Mouse (Mus musculus): ENCODE measurements around the gene Bsdc1.
"Not testable (repeated sequence)": the region's sequence is repeated elsewhere in the genome, so short reads cannot be mapped to it uniquely, and the experiment has no call there.

Gene Bsdc1

DNA sequence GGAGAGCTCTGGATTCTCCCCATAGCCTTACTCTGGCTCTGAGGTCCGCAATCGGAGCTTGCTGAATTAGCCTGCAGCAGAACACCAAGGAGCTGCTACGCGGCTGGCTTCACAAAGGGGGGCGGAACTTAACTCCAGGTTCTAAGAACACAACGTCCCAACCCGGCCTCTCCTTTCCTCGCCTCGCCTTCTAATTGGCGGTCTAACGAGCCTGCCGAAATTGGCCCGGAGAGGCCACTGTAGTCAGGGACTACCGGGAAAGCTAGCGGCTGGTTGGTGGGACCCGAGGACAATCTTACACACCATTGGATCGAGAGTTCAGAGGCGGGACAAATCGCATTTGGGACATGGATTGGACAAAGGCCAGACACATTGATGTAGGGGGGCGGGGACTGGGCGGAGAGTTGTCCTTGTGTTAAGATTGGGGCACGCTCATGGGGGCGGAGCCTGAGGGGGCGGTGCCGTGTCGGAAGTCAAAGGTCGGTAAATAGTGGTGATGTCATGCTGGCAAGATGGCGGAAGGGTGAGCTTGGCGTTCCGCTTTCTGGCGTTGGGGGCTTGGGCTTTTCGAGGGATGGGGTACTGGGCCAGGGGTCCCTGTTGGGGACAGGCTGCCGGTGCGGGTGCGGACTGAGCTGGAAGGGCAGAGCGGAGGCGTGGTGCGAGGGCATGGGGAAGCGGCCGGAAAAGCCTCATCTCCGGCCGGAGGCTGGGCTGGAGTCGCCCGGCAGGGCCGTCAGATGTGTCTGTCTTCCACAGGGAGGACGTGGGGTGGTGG, at the start of gene Bsdc1:
Gene Bsdc1 (plus strand): TSS at position 399 of the 778 bp plus-strand sequence.
- peak; percentile 100 for DNase-seq (ENCODE audit: low read depth, low spot score)

DNA sequence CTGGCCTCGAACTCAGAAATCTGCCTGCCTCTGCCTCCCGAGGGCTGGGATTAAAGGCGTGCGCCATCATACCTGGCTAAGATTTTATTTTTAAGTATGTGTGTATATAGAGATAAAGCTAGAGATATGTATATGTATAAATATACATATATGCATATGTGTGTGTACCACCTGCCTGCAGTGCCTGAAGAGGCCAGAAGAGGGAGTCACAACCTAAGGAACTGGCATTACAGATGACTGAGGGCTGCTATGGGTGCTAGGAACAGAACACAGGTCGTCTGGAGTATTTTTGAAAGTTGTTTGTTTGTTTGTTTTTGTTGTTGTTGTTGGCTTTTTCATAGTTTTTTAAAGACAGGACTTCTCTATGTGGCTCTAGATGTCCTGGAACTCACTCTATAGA, 45.5 kb upstream of the Bsdc1 start:
- no peak for DNase-seq (ENCODE audit: low read depth, low spot score)

DNA sequence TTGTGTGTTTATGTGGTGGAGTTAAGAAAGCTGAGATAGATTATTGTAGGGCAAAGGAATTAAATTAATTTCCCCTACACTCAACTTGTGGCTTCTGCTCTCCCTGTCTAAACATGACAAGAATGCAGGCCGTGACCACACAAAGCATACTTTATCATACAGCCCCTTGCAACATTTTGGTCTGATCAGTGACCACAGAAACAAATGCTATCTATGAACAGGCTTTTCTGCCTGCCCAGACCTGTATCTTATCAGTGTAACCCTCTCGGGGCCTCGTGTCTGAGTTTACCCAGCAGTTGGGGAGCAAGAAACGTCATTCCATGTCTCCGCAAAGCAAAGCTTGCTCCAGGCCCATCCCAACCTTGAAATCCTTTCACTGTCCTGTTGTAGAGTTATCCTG, 44.9 kb upstream of the Bsdc1 start:
- DNase-seq (ENCODE audit: low read depth, low spot score) = no peak

DNA sequence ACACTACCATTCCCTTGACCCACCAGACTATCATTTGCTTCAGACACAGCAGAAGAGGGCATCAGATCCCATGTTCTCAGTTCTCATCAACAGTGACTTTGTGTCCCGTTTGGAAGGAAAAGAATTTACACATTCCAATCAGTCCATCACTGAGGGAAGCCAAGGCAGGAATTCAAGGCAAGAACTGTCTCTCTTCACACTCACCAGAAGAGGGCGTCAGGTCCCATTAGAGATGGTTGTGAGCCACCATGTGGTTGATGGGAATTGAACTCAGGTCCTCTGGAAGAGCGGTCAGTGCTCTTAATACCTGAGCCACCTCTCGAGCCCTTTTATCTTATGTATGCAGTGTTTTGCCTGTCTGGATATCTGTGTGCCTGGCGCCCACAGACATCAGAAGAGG, 43.1 kb upstream of the Bsdc1 start:
- DNase-seq (ENCODE audit: low read depth, low spot score) = no peak

DNA sequence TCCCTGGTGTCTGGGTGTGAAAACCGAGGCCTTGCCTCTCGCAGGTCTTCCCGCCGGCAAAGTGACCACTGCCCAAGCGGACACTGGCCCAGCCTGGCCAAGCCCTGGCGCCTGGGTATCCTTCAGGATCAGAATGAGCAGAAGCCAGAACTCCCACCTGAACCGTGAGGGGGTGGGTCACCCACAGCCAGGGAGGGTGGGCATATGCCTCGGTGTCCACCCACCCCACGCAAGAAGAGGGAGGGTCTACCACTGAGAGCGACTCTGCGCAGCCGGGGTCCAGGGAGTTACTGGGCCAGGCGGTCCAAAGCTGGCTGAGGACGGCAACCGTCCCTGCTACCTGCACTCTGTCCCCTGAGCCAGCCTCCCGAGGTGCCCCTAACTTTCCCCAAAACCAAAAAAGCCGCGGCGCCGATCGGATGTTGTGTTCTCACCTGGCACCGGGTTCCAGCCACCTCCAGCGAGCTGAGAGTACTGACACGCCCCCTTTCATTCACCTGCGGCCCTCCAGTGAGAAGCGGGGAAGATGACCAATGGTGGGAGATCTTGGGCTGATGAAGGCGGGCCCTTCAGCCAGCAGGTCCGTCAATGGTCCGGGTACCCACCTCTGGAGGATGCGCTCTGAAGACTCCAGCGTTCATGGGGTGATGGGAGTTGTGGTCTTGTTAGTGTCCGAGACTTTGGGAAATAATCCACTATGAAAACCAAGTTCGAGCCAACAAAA, 20.9 kb upstream of the Bsdc1 start, which contains the start of gene Zbtb8b:
Gene Zbtb8b (minus strand): TSS at position 514 of the 724 bp plus-strand sequence.
- peak; percentile 59 for DNase-seq (ENCODE audit: low read depth, low spot score)

DNA sequence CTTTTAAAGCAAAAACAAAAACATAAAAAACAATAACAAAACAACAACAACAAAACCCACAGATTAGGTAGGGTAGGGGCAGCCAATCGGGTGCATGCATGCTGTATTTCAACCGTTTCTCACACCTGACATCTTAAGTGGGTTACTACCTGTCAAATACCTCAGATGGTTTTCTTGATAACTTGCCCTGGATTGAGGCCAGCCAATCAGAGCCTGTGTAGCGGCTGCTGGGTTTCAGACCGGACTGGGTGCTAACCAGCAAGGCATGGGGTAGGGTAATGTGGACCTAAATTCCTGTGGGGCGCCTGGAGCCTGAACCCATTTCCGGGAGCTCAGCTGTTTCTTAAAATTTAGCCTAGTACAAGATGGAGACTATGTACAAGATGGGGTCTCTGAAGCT, 20.2 kb upstream of the Bsdc1 start:
- no peak for DNase-seq (ENCODE audit: low read depth, low spot score)

DNA sequence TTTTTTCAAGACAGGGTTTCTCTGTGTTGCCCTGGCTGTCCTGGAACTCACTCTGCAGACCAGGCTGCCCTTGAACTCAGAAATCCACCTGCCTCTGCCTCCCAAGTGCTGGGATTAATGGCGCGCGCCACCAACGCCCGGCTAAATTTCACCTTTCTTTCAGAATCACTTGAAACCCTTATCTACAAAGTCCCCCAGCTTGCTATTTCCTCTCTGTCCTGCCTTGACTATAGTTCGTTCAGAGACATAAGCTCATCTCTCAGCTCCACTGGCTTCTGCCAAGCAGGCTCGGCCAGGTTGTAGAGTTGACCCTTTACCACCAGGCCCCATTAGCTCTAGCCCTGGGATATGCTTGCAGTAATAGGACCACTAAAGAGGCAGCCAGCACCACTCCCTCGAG, 14.0 kb upstream of the Bsdc1 start:
- no peak for DNase-seq (ENCODE audit: low read depth, low spot score)

DNA sequence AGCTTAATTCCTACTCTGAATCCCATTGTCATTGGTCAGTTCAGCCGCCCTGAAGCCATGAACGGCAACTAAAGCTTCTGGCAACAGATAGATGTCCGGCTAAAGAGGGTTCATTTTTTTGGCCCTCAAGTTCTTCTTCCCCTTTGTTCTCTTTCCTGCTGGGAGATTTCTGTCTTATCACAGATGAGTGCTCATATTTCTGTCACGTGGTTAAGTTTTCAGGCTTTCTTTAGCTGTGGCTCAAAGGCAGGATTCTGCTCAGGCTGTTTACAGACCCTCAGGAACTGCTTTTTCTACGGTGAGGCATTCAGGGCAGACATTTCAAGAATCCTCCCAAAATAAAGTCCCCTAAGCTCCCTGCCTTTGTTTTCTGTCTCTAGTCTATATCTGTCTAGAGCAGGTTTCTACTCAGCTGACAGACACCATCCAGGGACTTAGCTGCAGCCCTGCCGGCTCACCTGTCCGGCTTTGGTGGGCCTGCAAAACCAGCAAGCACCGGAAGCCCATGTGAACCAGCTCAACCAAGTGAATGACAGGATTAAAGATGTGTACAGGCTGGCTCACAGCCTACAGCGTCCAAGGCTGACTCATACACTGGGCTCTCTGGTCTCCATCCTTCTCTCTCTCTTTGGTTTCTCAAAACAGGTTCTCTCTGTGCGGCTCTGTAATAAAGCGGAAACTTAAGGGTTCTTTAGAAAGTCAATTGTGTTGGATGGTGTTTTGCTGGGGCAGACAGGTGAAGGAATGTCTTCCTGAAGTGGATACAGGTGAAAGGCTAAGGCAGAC, 13.4 kb upstream of the Bsdc1 start:
- no peak for DNase-seq (ENCODE audit: low read depth, low spot score)

DNA sequence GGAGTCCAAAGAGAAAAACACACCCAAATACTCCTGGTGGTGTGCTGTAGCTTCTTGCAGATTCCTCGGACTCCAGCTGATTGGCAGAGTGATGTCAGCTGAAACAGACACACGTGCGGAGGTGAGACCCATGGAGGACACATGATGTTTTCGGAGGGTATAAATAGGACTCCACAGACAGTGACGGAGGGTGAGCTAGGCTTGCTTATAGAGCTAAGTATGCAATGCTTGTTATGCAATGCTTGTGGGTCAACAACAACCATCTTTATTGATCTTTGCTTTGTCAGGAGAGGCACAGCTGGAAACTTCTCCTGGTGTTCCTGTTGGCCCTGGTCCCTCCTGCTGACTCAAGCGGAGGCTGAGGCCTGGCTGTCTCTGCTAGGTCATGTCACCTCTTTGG, 12.7 kb upstream of the Bsdc1 start:
- no peak for DNase-seq (ENCODE audit: low read depth, low spot score)

DNA sequence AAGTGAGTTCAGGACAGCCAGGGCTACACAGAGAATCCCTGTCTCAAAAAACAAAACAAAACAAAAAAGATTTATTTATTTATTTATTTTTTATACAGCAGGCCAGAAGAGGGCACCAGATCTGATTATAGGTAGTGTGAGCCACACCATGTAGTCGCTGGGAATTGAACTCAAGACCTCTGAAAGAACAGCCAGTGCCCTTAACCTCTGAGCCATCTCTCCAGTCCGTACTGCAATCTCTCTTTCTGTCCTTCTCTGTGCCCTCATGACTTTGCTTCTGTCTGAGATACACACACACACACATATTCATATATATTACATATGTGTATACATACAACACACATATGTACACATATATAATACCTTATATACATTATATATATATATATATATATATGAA, 10.5 kb upstream of the Bsdc1 start:
- no peak for DNase-seq (ENCODE audit: low read depth, low spot score)

DNA sequence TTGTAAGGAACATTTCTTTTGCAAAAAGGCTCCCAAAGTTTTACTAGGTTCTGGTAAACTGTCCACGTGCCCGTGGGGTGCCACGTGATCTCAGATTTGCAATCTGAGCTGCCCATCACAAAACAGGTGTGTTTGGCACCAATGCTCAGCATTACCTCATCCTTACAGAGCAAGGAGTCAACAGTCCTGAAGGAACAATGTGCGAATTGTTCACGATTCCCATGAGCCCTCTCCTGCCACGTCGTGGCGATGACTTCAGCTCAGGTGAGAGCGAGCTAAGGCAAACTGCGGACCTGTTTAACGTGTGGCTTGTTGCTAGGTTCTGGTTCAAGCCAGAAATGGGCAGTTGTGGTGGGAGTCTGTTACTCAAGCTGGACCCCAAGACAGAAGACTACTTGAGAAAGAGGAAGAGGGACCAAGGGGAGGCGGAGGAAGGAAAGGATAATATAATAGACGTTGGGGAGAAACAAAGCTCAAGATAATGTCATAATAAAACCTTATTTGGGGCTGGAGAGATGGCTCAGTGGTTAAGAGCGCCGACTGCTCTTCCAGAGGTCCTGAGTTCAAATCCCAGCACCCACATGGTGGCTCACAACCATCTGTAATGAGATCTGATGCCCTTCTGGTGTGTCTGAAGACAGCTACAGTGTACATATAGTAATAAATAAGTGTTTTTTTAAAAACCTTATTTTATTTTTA, 9.8 kb upstream of the Bsdc1 start:
- no peak for DNase-seq (ENCODE audit: low read depth, low spot score)

DNA sequence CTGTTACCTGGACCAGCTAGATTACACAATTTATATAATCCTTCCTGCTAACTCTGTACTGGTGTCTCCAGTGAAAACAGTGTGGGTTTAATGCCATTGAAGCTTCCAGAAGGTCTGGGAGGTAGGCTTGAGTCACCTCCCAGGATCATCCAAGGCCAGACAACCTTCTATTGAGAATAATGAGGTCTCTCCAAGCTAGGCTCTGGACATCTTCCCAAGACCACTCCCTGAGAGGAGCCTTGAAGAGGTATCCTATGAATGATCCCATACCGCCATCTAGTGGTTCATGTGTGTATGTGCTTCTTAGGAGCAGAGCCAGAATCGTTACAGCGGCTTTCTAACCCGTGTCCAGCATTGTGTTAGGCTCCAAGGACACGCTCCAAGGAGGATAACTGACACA, 6.1 kb upstream of the Bsdc1 start:
- peak; percentile 91 for DNase-seq (ENCODE audit: low read depth, low spot score)

DNA sequence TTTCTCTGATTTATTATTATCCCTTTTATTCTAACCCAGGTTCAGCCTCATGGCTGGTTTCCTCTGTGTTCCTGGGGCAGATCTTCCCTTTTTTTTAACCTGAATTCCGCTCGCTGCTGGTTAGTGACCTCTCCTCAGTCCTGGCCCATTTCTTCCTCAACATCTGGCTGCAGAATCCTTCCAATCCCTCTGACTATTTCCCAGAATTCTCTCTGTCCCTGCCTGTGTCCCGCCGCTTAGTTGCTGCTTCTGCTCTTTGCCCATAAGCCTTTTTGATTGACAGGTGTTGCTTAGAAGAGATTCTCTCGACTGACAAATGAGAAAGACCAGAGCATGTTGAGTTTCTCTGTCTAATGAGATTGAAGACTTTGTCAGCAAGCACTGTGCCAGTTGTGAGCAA, 5.3 kb upstream of the Bsdc1 start:
- DNase-seq (ENCODE audit: low read depth, low spot score) = no peak

DNA sequence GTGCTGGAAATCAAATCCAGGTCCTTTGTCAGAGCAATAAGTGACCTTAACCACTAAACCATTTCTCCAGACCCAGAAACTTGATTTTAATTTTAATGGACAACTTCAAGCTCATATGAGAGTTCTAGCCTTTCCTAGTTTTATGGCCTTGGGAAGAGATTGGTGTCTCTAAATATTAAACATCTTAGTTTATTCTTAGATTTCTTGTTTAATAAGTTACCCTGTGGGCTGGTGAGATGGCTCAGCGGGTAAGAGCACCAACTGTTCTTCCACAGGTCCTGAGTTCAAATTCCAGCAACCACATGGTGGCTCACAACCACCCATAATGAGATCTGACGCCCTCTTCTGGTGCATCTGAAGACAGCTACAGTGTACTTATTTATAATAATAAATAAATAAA, 4.1 kb upstream of the Bsdc1 start:
- not testable (repeated sequence) for DNase-seq (ENCODE audit: low read depth, low spot score)

DNA sequence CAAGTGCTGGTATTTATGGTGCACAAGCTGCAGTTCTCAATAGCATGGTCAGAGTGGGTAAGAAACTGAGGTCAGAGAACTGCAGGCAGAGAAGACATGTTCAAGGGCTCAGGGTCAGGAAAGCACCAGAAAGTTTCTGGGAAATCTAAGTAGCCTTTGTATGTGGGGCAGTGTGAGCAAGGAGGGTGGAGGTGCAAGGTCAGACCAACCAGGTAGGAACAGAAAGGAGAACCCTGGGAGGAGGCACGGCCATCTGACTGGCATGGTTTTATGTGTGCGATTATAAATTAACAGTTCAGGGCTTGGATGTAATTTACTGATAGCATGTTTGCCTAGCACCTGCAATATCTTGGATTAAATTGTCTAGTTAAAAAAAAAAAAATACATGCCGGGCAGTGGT, 1.7 kb upstream of the Bsdc1 start:
- no peak for DNase-seq (ENCODE audit: low read depth, low spot score)

DNA sequence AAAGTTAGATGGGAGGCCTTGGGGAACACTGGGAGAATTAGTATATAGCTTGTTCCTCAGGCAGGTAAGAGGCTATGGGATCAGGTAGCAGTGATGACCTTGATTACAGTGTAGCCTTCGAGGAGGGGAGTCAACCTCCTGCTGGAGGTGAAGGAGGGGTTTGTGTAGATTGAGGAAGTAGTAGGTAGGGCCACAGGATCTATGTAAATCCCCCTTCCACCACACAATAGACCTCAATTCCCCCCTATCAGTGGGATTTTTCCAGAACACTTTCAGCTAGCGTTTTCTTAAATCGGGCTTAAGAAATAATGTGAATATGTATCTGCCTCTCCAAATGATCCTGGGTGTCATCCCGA, 576 bp upstream of the Bsdc1 start:
- DNase-seq (ENCODE audit: low read depth, low spot score) = peak; percentile 8

DNA sequence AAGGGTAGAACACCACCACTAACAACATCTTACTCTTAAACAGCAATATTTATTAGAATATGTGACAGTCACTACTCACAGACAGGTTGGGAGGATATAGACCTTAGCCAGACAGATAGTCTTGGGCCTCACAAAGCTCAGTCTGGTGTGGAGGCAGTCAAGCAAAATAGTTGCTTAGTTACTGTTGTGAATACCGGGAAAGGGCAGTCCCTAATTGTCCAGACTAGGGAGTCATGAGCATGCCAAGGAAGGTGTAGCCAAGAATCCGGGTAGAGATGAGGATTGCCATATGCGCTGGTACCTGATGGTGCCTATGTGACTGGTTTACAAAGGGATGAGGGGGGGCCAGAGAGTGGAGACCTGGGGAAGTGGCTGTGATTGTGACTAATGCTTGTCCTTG, 737 bp downstream of the Bsdc1 start:
- no peak for DNase-seq (ENCODE audit: low read depth, low spot score)

DNA sequence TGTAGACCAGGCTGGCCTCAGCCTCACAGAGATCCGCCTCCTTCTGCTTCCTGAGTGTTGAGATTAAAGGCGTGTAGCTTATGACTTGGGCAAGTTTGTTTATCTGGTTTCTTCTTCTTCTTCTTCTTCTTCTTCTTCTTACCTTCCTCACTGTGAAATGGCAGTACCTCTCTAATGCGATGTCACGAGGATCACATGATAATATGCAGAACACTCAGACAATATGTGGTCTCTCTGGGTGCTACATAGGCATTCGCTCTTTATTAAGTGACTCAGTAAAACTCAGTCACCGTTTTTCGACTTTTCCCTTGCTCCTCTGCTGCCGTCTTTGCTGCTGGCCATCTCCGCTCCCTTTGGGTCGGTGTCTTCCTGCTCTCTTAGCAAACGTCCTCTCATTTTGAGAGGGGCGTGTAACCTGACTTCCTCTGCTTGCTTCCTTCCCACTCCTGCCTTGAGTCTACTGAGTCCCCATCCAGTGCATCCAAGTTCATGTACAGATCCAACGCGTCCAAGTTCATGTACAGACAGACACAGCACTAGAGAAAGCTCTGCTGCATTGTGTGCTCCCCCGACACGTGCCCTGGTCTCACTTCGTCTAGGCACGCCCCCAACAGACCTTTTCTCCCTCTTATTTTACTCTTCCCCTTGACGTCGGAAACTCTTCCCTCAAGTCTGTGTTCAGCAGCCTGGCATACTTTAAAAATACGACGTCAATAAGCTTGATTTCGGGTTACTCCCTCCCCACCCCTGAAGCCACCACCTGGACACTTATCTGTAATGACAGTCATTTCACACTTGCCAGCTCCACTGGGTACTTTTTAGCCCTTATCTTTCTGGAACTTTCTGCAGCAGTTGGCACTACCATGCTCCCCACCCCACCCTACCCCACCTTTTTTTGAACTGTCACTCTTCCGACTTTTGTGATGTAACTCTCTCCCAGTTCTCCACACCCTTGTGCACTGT, 2.0 kb downstream of the Bsdc1 start:
- no peak for DNase-seq (ENCODE audit: low read depth, low spot score)

DNA sequence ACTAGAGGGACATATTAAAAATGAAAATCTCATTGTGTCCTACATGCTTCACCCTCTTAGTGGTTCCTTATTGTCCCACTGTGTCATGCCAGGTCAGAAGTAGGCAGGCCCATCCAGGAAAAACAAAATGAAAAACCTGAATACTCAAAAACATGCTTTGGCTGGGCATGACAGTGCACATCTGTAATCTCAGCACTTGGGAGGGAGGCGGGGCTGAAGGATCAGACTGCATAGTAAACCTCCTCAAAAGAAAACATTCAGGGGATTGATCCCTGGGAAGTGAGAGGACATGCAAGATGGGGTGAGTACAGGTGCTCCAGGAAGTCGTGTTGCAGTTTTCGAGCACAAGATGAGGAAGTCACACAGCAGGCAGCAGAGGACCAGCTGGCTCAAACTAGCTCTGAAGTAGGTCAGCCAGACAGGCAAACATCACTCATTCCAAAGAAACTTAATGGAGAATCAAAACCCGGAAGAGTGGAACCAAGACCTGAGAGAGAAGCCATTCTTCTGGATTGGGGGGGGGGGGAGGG, 3.0 kb downstream of the Bsdc1 start:
- DNase-seq (ENCODE audit: low read depth, low spot score) = no peak

DNA sequence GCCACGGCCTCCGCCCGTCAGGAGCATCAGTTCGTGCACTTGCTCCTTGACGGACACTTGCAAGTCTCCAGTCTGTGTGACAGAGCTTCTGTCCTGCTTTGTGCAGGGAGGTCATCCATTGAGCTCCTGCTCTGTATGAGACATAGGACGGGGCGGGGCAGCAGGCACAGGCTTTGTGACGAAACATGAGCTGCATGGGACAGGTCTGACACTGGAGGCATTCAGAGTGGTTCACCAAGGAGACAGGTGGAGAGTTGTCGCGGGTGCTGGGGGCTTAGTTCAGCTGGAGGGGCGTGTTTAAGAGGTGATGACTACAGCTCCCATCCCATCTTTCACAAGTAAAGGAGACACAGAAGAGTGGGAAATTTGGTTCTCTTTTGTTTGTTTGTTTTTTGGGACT, 14.7 kb downstream of the Bsdc1 start:
- DNase-seq (ENCODE audit: low read depth, low spot score) = no peak

All from mesoderm, embryonic 11.5 days (tissue).